In the genomic region with DNA sequence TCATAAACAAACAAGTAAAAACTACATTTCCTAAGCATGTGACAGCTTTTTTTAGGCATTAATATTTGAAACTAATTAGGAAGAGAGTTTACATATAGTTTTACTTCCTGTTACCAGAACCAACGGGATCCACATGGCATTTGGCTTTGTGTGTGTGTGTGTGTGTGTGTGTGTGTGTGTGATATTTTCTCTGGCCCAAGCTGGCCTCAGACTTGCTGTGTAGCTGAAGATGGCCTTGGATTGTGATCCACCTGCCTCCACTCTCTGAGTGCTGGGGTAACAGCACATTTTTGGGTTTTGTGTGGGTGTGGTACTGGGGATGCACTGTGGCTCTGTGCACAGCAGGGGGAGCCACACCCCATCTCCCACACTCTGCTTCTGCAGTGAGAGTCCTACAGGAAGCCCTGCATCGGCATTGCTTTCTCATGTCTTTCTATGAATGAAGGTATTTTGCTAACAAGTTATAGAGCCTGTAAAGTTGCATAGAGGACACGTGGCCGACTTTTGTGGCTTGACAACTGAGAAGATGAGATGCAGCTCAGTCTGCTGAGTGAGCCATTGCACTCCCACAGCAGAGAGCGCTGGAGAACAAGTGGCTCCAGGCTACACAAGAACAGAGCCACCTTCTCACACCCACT, we compare ENCODE assay signal across 9 mouse cellular contexts. TPM values are rescaled to one million over a fixed set of nuclear protein-coding genes. Genes with fewer than 3 reads are reported as not detected.
DNase-seq lines count a peak whose midpoint lies in the region; ATAC-seq and TF ChIP-seq lines count a peak whose summit lies in the region.
"Had no signal": no experiment of that assay in that cellular context is flagged by ENCODE, and none has a peak within 500 bp of the region (broad histone marks: within the 10 kb centered on the region; RNA-seq: fewer than 3 reads in every experiment).

No protein-coding gene starts in this region.

- no peak overlapping the region for H3K27ac ChIP-seq in embryonic facial prominence, embryonic 11.5 days (replicated peaks; ENCODE audit: low read depth, low read length)
- H3K27ac ChIP-seq in heart, postnatal 0 days (ENCODE audit: low read depth): no peak overlapping the region
- no peak overlapping the region for H3K27ac ChIP-seq in lung, postnatal 0 days (ENCODE audit: low read length)
- H3K27ac ChIP-seq: limb, embryonic 12.5 days had no signal

- no peak overlapping the region for H3K9ac ChIP-seq in embryonic facial prominence, embryonic 11.5 days (replicated peaks; ENCODE audit: low read length)
- no peak overlapping the region for H3K9ac ChIP-seq in heart, postnatal 0 days (replicated peaks; ENCODE audit: low read depth, low read length)
- H3K9ac ChIP-seq in lung, postnatal 0 days (replicated peaks; ENCODE audit: low read depth): no peak overlapping the region
- H3K9ac ChIP-seq: limb, embryonic 12.5 days had no signal

- no peaks in the 10 kb centered on the region for H3K9me3 ChIP-seq in E14TG2a.4 (ENCODE audit: low read length)
- H3K9me3 ChIP-seq in embryonic facial prominence, embryonic 11.5 days (replicated peaks; ENCODE audit: control insufficient read depth, low read length): no peaks in the 10 kb centered on the region
- no peaks in the 10 kb centered on the region for H3K9me3 ChIP-seq in heart, postnatal 0 days (replicated peaks; ENCODE audit: control insufficient read depth, low read length)
- no peaks in the 10 kb centered on the region for H3K9me3 ChIP-seq in lung, postnatal 0 days (ENCODE audit: low read length)
- H3K9me3 ChIP-seq: limb, embryonic 12.5 days had no signal

- peak; percentile 74 for DNase-seq in adrenal gland, postnatal 14 days
- peak; percentile 70 for DNase-seq in embryonic facial prominence, embryonic 11.5 days (ENCODE audit: low spot score)
- peak; percentile 46 for DNase-seq in heart, postnatal 0 days (ENCODE audit: low spot score)
- DNase-seq in layer of hippocampus, adult 18-20 months (ENCODE audit: low spot score in 2 of 2): peak; percentile 60 to 82
- DNase-seq in lung, postnatal 0 days (ENCODE audit: low spot score): peak; percentile 45
- DNase-seq in ovary, postnatal 36 days (ENCODE audit: low spot score): peak; percentile 52
- DNase-seq in thymus, postnatal 4 days: peak; percentile 80

- peak; percentile 95 for TF ChIP-seq CTCF in E14TG2a.4 (conservative IDR thresholded peaks at IDR 0.05; ENCODE audit: low read length)
- TF ChIP-seq CTCF in heart, postnatal 0 days (IDR thresholded peaks at IDR 0.05; ENCODE audit: low read depth): peak; percentile 82
- TF ChIP-seq CTCF in lung, postnatal 0 days (IDR thresholded peaks at IDR 0.05): peak; percentile 94

- no peak overlapping the region for H3K4me3 ChIP-seq in E14TG2a.4 (replicated peaks; ENCODE audit: low read length)
- H3K4me3 ChIP-seq in embryonic facial prominence, embryonic 11.5 days (ENCODE audit: low read depth, low read length): no peak overlapping the region
- no peak overlapping the region for H3K4me3 ChIP-seq in heart, postnatal 0 days (ENCODE audit: low read depth, low read length)
- no peak overlapping the region for H3K4me3 ChIP-seq in lung, postnatal 0 days (ENCODE audit: low read depth, low read length)
- H3K4me3 ChIP-seq: limb, embryonic 12.5 days had no signal

- no peak for TF ChIP-seq EP300 in heart, postnatal 0 days (IDR thresholded peaks at IDR 0.05; ENCODE audit: low read depth)
- TF ChIP-seq EP300 in lung, postnatal 0 days (IDR thresholded peaks at IDR 0.05): no peak

- WGBS in embryonic facial prominence, embryonic 11.5 days: 63% methylated on average over 5 of the region's 5 CpGs
- WGBS in heart, postnatal 0 days: 57% methylated on average over 5 of the region's 5 CpGs
- WGBS in lung, postnatal 0 days: 39% methylated on average over 5 of the region's 5 CpGs

- peaks cover 43% of the 10 kb centered on the region for H3K36me3 ChIP-seq in E14TG2a.4 (ENCODE audit: insufficient read depth, low read length)
- H3K36me3 ChIP-seq in embryonic facial prominence, embryonic 11.5 days (replicated peaks; ENCODE audit: control insufficient read depth, insufficient read depth, low read depth, low read length): no peaks in the 10 kb centered on the region
- peaks cover 21% of the 10 kb centered on the region for H3K36me3 ChIP-seq in heart, postnatal 0 days (replicated peaks; ENCODE audit: control insufficient read depth, insufficient read depth, low read length)
- peaks cover 5% of the 10 kb centered on the region for H3K36me3 ChIP-seq in lung, postnatal 0 days (ENCODE audit: insufficient read depth, low read length)

- H3K4me2 ChIP-seq in embryonic facial prominence, embryonic 11.5 days (ENCODE audit: low read depth, low read length): no peak overlapping the region
- H3K4me2 ChIP-seq in heart, postnatal 0 days (ENCODE audit: low read depth, low read length): no peak overlapping the region
- H3K4me2 ChIP-seq in lung, postnatal 0 days (replicated peaks; ENCODE audit: low read depth, low read length): no peak overlapping the region
- H3K4me2 ChIP-seq: limb, embryonic 12.5 days had no signal

- peaks cover 31% of the 10 kb centered on the region for H3K4me1 ChIP-seq in E14TG2a.4 (replicated peaks; ENCODE audit: low read depth, low read length)
- H3K4me1 ChIP-seq in embryonic facial prominence, embryonic 11.5 days (ENCODE audit: control insufficient read depth, insufficient read depth, low read length): no peaks in the 10 kb centered on the region
- no peaks in the 10 kb centered on the region for H3K4me1 ChIP-seq in heart, postnatal 0 days (ENCODE audit: control insufficient read depth, insufficient read depth)
- H3K4me1 ChIP-seq in lung, postnatal 0 days (ENCODE audit: insufficient read depth, low read depth, low read length): no peaks in the 10 kb centered on the region
- H3K4me1 ChIP-seq: limb, embryonic 12.5 days had no signal

- ATAC-seq in embryonic facial prominence, embryonic 11.5 days (replicated peaks; ENCODE audit: insufficient number of reproducible peaks, low FRiP score, low TSS enrichment, low read depth): 0 out of 2 replicates have a peak, but pooled peaks have one; percentile 56
- peak; percentile 71 for ATAC-seq in heart, postnatal 0 days (ENCODE audit: insufficient read depth, low read depth)
- peak; percentile 66 for ATAC-seq in lung, postnatal 0 days

- H3K27me3 ChIP-seq in E14TG2a.4 (ENCODE audit: insufficient read depth, low read length): no peaks in the 10 kb centered on the region
- no peaks in the 10 kb centered on the region for H3K27me3 ChIP-seq in embryonic facial prominence, embryonic 11.5 days (ENCODE audit: control insufficient read depth, insufficient read depth, low read length)
- H3K27me3 ChIP-seq in heart, postnatal 0 days (ENCODE audit: control insufficient read depth, insufficient read depth, low read length): no peaks in the 10 kb centered on the region
- no peaks in the 10 kb centered on the region for H3K27me3 ChIP-seq in lung, postnatal 0 days (replicated peaks; ENCODE audit: insufficient read depth, low read length)
- H3K27me3 ChIP-seq: limb, embryonic 12.5 days had no signal

RNA-seq across cellular contexts. Expression of a gene that starts 43.3 kb away (rescaled TPM):
- 0.15 TPM in 2 replicates for total RNA-seq in adrenal gland, postnatal 14 days (2021)
- polyA plus RNA-seq in embryonic facial prominence, embryonic 11.5 days (2014; fragmentation: Nextera tagmentation; extraction: Ambion mirVana): 1.4 and 1.9 TPM in 2 replicates
- 0.08 TPM in 1 of 2 replicates, not detected in the other for total RNA-seq in heart, postnatal 0 days (2014; rRNA removed; ENCODE audit: low replicate concordance)
- polyA plus RNA-seq in heart, postnatal 0 days (2015; fragmentation: Nextera tagmentation; extraction: Ambion mirVana): 0.05 and 0.10 TPM in 2 replicates
- total RNA-seq in layer of hippocampus, adult 18-20 months (2021): 10 to 100 TPM; 15.6 to 18.1 TPM
- 3.4 and 4.9 TPM in 2 replicates for polyA plus RNA-seq in lung, postnatal 0 days (2015; fragmentation: Nextera tagmentation; extraction: Ambion mirVana)

Comparison
In these comparisons a context has a peak if more than half of its experiments do, and no peak if none do; other contexts are left out.
1. RNA of a gene that starts 43.3 kb away (total RNA-seq): 15.6 to 18.1 TPM in layer of hippocampus, adult 18-20 months; 0.15 TPM in adrenal gland, postnatal 14 days and 0.08 TPM in heart, postnatal 0 days; every median in the first group is over 10 times any median in the second.
2. Peak in every context shown above with its lines, with median percentiles within 50 percentile points of each other: CTCF ChIP-seq, DNase-seq and ATAC-seq.